Mouse (Mus musculus): ENCODE measurements around the gene Rgs10. TPM values are rescaled to one million over a fixed set of nuclear protein-coding genes. Genes with fewer than 3 reads are reported as not detected.

Rgs10 gene
- polyA plus RNA-seq, 1 experiment from 2014 or later = 24.0 TPM

- ATAC-seq (ENCODE audit: insufficient read depth, low FRiP score) = no peak
- no peak overlapping the region for H3K4me3 ChIP-seq (replicated peaks; ENCODE audit: low read length)
- H3K27me3 ChIP-seq (ENCODE audit: control insufficient read depth, insufficient read depth, low read length) = no peaks in the 10 kb centered on the region
- H3K27ac ChIP-seq (ENCODE audit: low read length) = no peak overlapping the region
- no peak overlapping the region for H3K9ac ChIP-seq (ENCODE audit: low read length)
- peaks cover 6% of the 10 kb centered on the region; the same call in 1 of the 2 replicates for H3K36me3 ChIP-seq (ENCODE audit: control insufficient read depth, insufficient read depth, low read length)
- H3K9me3 ChIP-seq (replicated peaks; ENCODE audit: control insufficient read depth, low read length) = no peaks in the 10 kb centered on the region
- 69% methylated on average over 4 of the region's 4 CpGs for WGBS
- no peak overlapping the region for H3K4me2 ChIP-seq (ENCODE audit: low read depth, low read length)
- H3K4me1 ChIP-seq (ENCODE audit: control insufficient read depth, insufficient read depth, low read length) = peaks cover 11% of the 10 kb centered on the region
These were observed 19.9 kb downstream of the Rgs10 start for GRCm38 (mm10) chr7:128398664-128399063.

- H3K4me2 ChIP-seq (ENCODE audit: low read depth, low read length) = no peak overlapping the region
- no peak for ATAC-seq (ENCODE audit: insufficient read depth, low FRiP score)
- H3K4me3 ChIP-seq (replicated peaks; ENCODE audit: low read length) = no peak overlapping the region
- H3K4me1 ChIP-seq (ENCODE audit: control insufficient read depth, insufficient read depth, low read length) = 0 out of 2 replicates have a peak, but pooled peaks cover 7% of the 10 kb centered on the region
- peaks cover 6% of the 10 kb centered on the region; the same call in 1 of the 2 replicates for H3K36me3 ChIP-seq (ENCODE audit: control insufficient read depth, insufficient read depth, low read length)
- H3K9ac ChIP-seq (ENCODE audit: low read length) = no peak overlapping the region
- H3K27ac ChIP-seq (ENCODE audit: low read length) = no peak overlapping the region
- no peaks in the 10 kb centered on the region for H3K27me3 ChIP-seq (ENCODE audit: control insufficient read depth, insufficient read depth, low read length)
- WGBS = 64% methylated on average over 2 of the region's 2 CpGs
- no peaks in the 10 kb centered on the region for H3K9me3 ChIP-seq (replicated peaks; ENCODE audit: control insufficient read depth, low read length)
These were observed 21.5 kb downstream of the Rgs10 start for GRCm38 (mm10) chr7:128397066-128397465.

GRCm38 (mm10) chr7:128393756-128394155 lies 24.8 kb downstream of the Rgs10 start:
- ATAC-seq (ENCODE audit: insufficient read depth, low FRiP score) = no peak
- Histone ChIP-seq H3K4me3 (replicated peaks; ENCODE audit: low read length) (no peak overlapping the region), H3K9ac (ENCODE audit: low read length) (no peak overlapping the region), H3K27me3 (ENCODE audit: control insufficient read depth, insufficient read depth, low read length) (no peaks in the 10 kb centered on the region), H3K27ac (ENCODE audit: low read length) (no peak overlapping the region), H3K4me1 (ENCODE audit: control insufficient read depth, insufficient read depth, low read length) (peaks cover 21% of the 10 kb centered on the region; the same call in 1 of the 2 replicates), H3K9me3 (replicated peaks; ENCODE audit: control insufficient read depth, low read length) (no peaks in the 10 kb centered on the region), H3K36me3 (ENCODE audit: control insufficient read depth, insufficient read depth, low read length) (no peaks in the 10 kb centered on the region), H3K4me2 (ENCODE audit: low read depth, low read length) (no peak overlapping the region)
- WGBS = 44% methylated on average over 4 of the region's 4 CpGs

- Histone ChIP-seq H3K4me3 (replicated peaks; ENCODE audit: low read length) (no peak overlapping the region), H3K4me2 (ENCODE audit: low read depth, low read length) (no peak overlapping the region), H3K4me1 (ENCODE audit: control insufficient read depth, insufficient read depth, low read length) (peaks cover 24% of the 10 kb centered on the region; the same call in 1 of the 2 replicates), H3K27me3 (ENCODE audit: control insufficient read depth, insufficient read depth, low read length) (no peaks in the 10 kb centered on the region), H3K27ac (ENCODE audit: low read length) (peak overlapping the region; percentile 47; the same call in 1 of the 2 replicates), H3K36me3 (ENCODE audit: control insufficient read depth, insufficient read depth, low read length) (no peaks in the 10 kb centered on the region), H3K9ac (ENCODE audit: low read length) (no peak overlapping the region), H3K9me3 (replicated peaks; ENCODE audit: control insufficient read depth, low read length) (no peaks in the 10 kb centered on the region)
- ATAC-seq (ENCODE audit: insufficient read depth, low FRiP score) = no peak
- 45% methylated on average over 5 of the region's 5 CpGs for WGBS
These were observed 25.6 kb downstream of the Rgs10 start for GRCm38 (mm10) chr7:128392972-128393314.

GRCm38 (mm10) chr7:128392071-128392971 lies 26.2 kb downstream of the Rgs10 start:
- Histone ChIP-seq H3K4me1 (ENCODE audit: control insufficient read depth, insufficient read depth, low read length) (peaks cover 24% of the 10 kb centered on the region; the same call in 1 of the 2 replicates), H3K9ac (ENCODE audit: low read length) (0 out of 2 replicates have a peak overlapping the region, but pooled peaks have one; percentile 11), H3K4me2 (ENCODE audit: low read depth, low read length) (no peak overlapping the region), H3K27me3 (ENCODE audit: control insufficient read depth, insufficient read depth, low read length) (no peaks in the 10 kb centered on the region), H3K4me3 (replicated peaks; ENCODE audit: low read length) (no peak overlapping the region), H3K9me3 (replicated peaks; ENCODE audit: control insufficient read depth, low read length) (no peaks in the 10 kb centered on the region), H3K36me3 (ENCODE audit: control insufficient read depth, insufficient read depth, low read length) (no peaks in the 10 kb centered on the region), H3K27ac (ENCODE audit: low read length) (peak overlapping the region; percentile 47; the same call in 1 of the 2 replicates)
- ATAC-seq (ENCODE audit: insufficient read depth, low FRiP score) = no peak
- WGBS = 64% methylated on average over 18 of the region's 18 CpGs

GRCm38 (mm10) chr7:128391267-128392057 lies 27.1 kb downstream of the Rgs10 start:
- Histone ChIP-seq H3K27me3 (ENCODE audit: control insufficient read depth, insufficient read depth, low read length) (no peaks in the 10 kb centered on the region), H3K4me2 (ENCODE audit: low read depth, low read length) (no peak overlapping the region), H3K27ac (ENCODE audit: low read length) (0 out of 2 replicates have a peak overlapping the region, but pooled peaks have one; percentile 18), H3K9ac (ENCODE audit: low read length) (0 out of 2 replicates have a peak overlapping the region, but pooled peaks have one; percentile 14), H3K9me3 (replicated peaks; ENCODE audit: control insufficient read depth, low read length) (no peaks in the 10 kb centered on the region), H3K4me1 (ENCODE audit: control insufficient read depth, insufficient read depth, low read length) (peaks cover 24% of the 10 kb centered on the region; the same call in 1 of the 2 replicates), H3K36me3 (ENCODE audit: control insufficient read depth, insufficient read depth, low read length) (no peaks in the 10 kb centered on the region), H3K4me3 (replicated peaks; ENCODE audit: low read length) (no peak overlapping the region)
- 41% methylated on average over 12 of the region's 12 CpGs for WGBS
- no peak for ATAC-seq (ENCODE audit: insufficient read depth, low FRiP score)

- WGBS = 24% methylated on average over 7 of the region's 7 CpGs
- H3K4me3 ChIP-seq (replicated peaks; ENCODE audit: low read length) = no peak overlapping the region
- no peak overlapping the region for H3K9ac ChIP-seq (ENCODE audit: low read length)
- H3K9me3 ChIP-seq (replicated peaks; ENCODE audit: control insufficient read depth, low read length) = no peaks in the 10 kb centered on the region
- no peaks in the 10 kb centered on the region for H3K27me3 ChIP-seq (ENCODE audit: control insufficient read depth, insufficient read depth, low read length)
- H3K4me2 ChIP-seq (ENCODE audit: low read depth, low read length) = no peak overlapping the region
- peak overlapping the region; percentile 41; the same call in 1 of the 2 replicates for H3K27ac ChIP-seq (ENCODE audit: low read length)
- H3K36me3 ChIP-seq (ENCODE audit: control insufficient read depth, insufficient read depth, low read length) = no peaks in the 10 kb centered on the region
- peak; percentile 88 for ATAC-seq (ENCODE audit: insufficient read depth, low FRiP score)
- H3K4me1 ChIP-seq (ENCODE audit: control insufficient read depth, insufficient read depth, low read length) = peaks cover 24% of the 10 kb centered on the region; the same call in 1 of the 2 replicates
These were observed 29.6 kb downstream of the Rgs10 start for GRCm38 (mm10) chr7:128388968-128389367.

GRCm38 (mm10) chr7:128383726-128384463 lies 34.7 kb downstream of the Rgs10 start:
- Histone ChIP-seq H3K4me1 (ENCODE audit: control insufficient read depth, insufficient read depth, low read length) (peaks cover 12% of the 10 kb centered on the region), H3K27ac (ENCODE audit: low read length) (no peak overlapping the region), H3K9me3 (replicated peaks; ENCODE audit: control insufficient read depth, low read length) (no peaks in the 10 kb centered on the region), H3K4me3 (replicated peaks; ENCODE audit: low read length) (no peak overlapping the region), H3K27me3 (ENCODE audit: control insufficient read depth, insufficient read depth, low read length) (no peaks in the 10 kb centered on the region), H3K36me3 (ENCODE audit: control insufficient read depth, insufficient read depth, low read length) (no peaks in the 10 kb centered on the region), H3K9ac (ENCODE audit: low read length) (no peak overlapping the region), H3K4me2 (ENCODE audit: low read depth, low read length) (no peak overlapping the region)
- 69% methylated on average over 10 of the region's 10 CpGs for WGBS
- ATAC-seq (ENCODE audit: insufficient read depth, low FRiP score) = no peak

All from stomach, embryonic 16.5 days (tissue).